Mouse (Mus musculus) heart, adult 2 months (tissue): Measurements from ENCODE around the gene Rps19.

Experiments
- CTCF ChIP-seq: fragments of 200-600 bp; IDR thresholded peaks from 2 replicates; pipeline ENCODE4 v1.8.1; 2022; ENCODE audit warnings: antibody characterized with exemption, mild to moderate bottlenecking, moderate library complexity
- EP300 ChIP-seq: fragments of 200-500 bp; IDR thresholded peaks from 2 replicates; pipeline ENCODE4 v1.6.1; 2011; ENCODE audit warnings: low read depth, low read length, control low read depth; ENCODE audit not compliant: insufficient read depth
- POLR2A ChIP-seq: fragments of 200-500 bp; IDR thresholded peaks from 2 replicates; pipeline ENCODE4 v1.6.1; 2011; ENCODE audit warnings: mild to moderate bottlenecking, low read depth, low read length, control low read depth; ENCODE audit not compliant: insufficient read depth

DNA sequence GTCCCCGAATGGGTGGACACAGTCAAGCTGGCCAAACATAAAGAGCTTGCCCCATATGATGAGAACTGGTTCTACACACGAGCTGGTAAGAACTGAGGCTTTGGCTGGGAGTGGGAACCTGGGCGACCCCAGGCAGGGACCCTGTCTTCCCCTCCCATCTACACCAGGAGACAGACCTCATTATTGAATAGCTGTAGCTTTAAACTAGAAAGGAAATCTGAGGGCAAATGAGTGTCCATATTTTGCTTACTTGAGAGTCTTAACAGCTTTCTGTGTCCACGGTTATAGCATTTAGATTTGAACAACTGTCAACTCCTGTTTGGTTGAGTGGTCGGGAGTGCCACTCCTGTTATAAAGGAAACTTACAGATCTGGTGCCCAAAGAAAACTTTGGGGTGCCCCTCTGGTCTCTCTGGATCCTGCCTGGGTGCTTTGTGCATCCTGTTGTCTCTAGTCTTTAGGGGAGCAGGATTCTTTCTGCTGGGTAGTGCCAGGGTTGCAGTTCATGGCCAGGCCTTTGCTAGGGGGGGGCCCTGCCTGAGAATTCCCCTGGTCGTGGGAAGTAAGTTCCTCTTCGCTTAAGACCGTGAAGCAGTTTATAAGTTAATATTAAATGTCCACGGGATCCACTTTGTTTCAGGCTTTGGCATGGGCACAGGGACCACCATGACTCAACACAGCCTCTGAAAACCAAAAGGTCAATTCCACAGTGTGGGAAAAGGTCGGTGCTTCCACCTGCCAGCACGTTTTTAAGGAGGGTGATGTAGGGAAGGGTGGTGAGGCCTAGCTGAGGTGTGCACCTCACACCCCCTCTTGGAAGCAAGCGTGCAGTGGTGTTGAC lies 1.5 kb downstream of the Rps19 start:
- TF ChIP-seq EP300 (no peak), CTCF (no peak), POLR2A (no peak)
